Mouse (Mus musculus) heart, adult 2 months (tissue): ENCODE measurements around the gene Azgp1.

Experiments used
- CTCF ChIP-seq: fragments of 200-600 bp; IDR thresholded peaks from 2 replicates; pipeline ENCODE4 v1.8.1; 2022; ENCODE audit warnings: antibody characterized with exemption, mild to moderate bottlenecking, moderate library complexity
- EP300 ChIP-seq: fragments of 200-500 bp; IDR thresholded peaks from 2 replicates; pipeline ENCODE4 v1.6.1; 2011; ENCODE audit warnings: low read depth, low read length, control low read depth; ENCODE audit not compliant: insufficient read depth
- POLR2A ChIP-seq: fragments of 200-500 bp; IDR thresholded peaks from 2 replicates; pipeline ENCODE4 v1.6.1; 2011; ENCODE audit warnings: mild to moderate bottlenecking, low read depth, low read length, control low read depth; ENCODE audit not compliant: insufficient read depth

DNA sequence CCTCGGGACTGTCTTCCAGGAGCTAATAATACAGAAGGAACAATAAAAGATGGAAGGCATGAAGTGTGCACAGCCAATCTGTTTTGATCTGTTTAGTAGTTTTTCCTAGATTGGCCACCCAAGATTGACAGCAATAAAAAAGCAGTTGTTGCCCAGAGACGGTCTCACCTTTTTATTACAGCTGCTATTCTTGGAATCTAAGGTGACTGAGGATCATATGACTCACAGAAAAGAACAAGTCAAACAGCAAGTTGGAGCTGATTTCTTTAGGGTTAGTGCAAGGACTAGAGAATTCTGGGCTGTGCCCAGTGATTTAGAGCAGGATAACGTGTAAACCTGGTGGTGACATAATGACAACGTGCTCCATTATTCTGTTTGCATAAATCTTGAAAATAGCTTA is 40.4 kb upstream of the Azgp1 start:
- TF ChIP-seq CTCF (no peak), POLR2A (no peak), EP300 (no peak)
